Mouse (Mus musculus): ENCODE measurements at regions not wholly inside any gene's neighbourhood (a gene's known extent, or its start where the extent isn't known, plus 50 kb on each side); places are given as distances from the start of the nearest gene placed in this dataset.

DNA sequence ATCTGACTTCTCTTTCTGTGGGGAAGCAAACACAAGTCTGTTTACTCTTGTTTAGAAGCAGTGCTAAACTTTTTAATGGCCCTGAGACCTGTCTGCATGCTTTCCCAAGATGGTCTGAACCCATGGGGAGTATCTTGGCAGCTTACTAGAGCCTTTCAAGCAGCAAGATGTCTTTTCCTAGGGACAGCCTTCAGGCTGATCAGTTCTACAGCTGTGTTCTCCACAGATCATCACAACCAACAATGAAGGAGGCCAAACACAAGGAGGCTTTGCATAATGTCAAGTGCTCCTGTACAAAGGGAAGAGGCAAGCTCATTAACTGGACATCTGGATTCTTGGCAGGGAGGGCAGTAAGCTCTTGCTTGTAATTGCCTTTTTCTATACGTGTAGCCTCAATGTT is 641.0 kb downstream of the Nedd1 start:
- peak; percentile 45 for DNase-seq (ENCODE audit: low spot score)

DNA sequence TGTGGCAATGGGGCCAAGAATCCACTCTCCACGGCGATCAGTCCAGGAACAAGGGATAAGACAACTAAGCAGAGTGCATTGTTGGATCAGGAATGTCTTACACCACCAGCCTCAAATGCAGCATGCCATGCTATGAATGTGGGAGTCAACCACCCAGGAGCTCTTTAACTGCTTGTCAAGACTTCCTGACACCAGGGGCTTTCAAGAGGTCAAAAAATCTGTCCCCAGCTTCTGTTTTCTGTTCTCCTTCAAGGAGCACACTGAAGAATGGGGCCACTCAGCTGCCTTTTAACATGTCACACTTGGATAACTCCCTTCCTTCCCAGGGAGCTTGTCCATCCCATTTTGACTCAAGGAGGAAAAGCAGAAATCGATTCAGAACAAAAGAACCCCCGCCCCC is 642.8 kb downstream of the Nedd1 start:
- DNase-seq (ENCODE audit: low spot score) = peak; percentile 61

DNA sequence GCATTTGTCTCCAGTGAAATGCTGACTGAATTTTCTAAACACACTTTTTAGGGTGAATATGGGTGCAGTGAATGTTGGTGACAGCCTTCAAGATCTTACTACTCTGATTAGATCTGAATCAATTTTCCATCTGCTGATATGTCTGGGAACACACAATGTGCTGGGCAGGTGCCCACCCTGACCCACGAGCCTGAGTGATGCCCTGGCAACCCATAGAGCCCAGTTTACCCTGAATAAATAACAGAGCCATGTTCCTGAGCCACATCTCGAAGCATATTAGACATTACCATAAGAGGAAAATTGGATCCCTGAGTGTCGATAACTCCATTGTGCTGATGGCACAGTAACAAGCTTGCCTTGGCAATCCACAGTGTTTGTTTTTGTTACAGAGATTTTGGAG is 644.9 kb downstream of the Nedd1 start:
- DNase-seq (ENCODE audit: low spot score) = no peak

DNA sequence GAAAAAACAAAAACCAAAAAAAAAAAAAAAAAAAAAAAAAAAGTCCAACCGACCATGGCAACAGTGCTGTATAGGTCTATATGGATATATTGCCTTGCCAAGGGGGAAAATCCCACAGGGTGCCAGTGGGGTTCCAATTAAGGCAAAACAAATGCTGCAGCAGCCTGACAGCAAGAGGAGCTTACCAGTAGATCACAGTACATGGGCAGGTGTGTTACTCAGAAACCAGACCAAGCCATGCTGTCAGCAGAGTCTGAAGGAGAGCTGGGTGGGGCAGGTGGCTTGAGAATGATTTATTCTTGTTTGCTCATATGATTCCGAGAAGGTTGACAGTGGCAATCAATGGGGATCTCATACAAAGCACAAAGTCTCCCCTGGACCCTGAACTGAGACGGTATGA is 645.5 kb downstream of the Nedd1 start:
- DNase-seq (ENCODE audit: low spot score) = no peak

DNA sequence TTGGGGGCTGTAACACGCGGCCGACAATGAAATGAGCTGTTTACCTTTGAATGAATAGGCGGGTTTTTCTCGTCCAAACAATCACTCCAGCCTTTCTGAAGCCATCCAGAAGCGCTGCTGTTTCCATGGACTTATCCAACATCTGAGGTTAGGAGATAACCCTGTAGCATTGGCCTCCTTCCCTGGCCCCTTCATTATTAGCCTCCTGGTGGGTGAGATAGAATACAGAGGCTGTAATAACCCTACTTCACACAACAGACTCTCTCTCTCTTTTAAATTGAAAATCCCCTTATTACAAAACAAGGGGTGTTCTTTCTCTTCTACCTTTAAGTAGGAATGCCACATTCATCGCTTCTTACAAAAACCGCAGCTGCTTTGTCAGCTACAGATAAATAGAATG is 646.8 kb downstream of the Nedd1 start:
- DNase-seq (ENCODE audit: low spot score) = no peak

DNA sequence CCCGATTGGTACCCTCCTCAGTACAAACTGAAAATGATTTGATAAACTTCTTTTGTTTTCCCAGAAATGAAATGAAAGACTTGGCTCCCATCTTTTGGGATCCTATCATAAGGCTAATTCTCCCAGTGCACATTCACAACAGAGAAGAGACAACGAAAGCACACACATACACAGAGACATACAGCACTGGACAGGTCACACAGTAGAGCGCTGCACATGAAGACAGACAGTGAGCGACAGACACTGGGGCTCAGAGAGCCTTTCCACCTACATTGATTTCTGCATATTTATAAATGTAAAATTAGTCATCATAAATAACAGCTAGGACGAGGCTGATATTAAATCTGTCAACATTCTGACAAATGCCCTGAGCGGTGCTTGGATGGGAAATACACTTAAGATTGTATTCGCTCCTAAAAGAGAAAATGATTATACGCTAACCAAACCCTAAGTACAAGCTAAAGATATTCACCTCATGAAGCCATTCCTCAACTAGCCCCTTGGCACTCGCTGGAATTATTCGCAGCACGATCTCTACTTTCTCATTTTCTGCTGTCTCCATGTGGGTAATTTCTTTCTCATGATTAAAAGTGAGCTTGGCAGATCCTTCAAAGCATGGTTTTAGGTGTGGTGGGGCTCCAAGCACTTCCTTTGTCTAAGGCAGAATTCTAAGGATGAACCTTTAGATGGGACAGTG is 647.4 kb downstream of the Nedd1 start:
- DNase-seq (ENCODE audit: low spot score) = no peak

DNA sequence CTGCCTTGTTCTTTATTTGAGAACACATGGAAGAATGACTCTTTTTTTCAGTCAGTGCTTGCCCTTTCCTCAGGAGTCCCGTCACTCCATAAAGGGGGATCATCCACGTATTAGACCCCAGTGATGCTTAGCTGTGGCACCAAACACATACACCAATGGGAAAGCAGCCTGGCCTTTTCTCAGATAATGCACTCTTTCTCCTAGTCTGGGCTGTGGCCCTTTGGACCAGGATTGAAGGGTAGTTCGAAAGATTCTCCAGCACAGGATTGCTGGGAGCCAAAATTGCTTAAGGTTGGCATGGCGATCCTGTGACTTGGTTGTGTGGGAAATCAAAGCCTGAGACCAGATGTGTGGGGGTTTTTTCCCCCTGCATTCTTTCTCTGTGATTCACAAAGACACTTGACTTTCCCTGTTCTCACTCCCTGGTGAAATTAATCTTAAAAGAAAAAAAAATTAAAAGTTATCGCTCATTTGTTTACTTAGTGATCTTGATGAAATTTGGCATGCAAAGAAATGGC is 648.3 kb downstream of the Nedd1 start:
- peak; percentile 43 for DNase-seq (ENCODE audit: low spot score)

DNA sequence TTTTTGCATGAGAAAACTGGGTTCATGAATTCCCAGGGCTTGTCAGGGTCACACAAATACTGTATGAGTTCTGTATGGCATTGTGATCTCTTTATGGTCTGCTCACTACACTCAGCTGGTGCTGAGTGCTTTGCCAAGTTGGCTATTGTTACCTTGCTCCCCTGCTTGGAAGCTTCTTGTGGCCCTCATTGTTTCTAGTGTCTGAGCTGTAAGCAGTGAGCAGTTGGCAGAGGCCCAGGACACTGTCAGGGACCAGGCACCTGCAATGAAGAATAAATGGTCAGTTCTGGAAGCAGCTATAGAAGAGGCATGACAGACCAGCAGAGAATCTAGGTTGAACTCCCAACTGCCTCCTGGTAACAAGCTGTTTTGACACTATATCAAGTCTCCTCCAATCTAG is 677.4 kb downstream of the Nedd1 start:
- DNase-seq (ENCODE audit: low spot score) = no peak

DNA sequence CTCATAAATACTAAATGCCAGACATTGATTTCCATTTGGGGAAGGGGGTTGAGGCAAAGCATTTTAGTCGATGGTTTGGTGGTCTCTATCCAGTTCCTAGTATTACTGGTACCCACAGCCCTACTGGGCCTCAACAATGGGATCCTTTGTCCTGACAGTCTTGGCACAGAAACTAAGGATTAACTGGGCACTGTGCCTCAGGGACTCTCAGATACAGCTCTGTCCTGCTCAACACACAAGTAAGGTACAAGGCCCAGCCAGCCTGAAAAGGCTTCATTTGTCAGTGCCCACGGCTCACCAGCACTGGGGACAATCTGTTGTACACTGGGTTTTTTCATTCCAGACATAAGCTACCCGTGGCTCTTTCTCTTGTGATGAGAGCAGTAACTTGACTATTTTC is 686.0 kb downstream of the Nedd1 start:
- DNase-seq (ENCODE audit: low spot score) = no peak

DNA sequence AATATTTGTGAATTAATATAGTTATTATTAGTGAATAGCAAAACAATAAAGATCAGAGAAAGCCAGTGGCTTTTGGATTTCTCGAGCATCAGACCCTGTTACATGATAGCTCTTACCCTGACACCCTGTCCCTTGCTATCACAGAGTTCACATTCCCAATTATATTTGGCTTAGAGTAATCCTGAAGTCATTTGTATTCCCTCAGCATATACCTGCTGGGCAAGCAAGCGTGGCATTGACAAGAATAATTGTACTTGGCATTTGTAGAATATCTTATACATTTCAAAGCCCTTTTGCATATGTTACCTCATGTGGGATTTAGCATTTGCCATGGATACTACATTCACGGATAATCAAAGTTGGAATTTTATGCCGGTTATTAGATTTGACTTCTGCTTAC is 692.0 kb downstream of the Nedd1 start:
- no peak for DNase-seq (ENCODE audit: low spot score)

DNA sequence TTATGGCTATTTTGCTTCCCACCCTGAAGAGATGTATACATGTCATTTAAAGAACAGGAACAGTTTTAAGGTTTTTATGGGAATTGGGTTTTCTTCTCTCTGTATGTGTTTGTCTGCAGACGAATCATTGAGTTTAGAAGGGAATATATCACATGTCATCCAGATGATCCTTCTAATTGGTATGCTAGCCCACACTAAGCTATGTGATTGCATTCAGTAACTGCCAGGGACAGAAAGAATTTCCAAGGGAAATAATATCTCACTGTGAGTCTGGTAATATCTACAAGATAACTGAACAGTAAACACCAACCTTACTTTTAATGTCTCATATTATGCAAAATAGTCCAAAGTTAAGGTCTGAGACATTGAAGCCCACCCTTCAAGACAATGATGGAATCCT is 698.0 kb downstream of the Nedd1 start:
- DNase-seq (ENCODE audit: low spot score) = no peak

DNA sequence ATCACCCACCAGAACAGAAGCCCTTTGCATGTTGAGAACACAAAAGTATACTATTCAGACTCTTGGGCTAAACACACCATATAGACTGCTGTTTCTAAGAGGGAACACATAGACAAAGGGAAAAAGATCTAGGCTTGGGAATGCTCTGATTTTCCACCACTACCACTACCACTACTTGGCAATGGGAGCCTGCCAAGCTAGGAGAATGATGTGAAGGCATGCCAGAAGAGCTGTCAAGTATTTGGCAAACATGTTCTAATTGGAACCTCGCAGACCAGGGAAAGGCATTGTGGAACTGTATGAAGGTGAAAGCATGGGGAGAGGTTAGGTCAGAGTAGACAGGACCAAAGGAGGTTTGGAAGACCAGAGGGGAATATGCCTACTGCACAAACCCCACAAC is 701.2 kb downstream of the Nedd1 start:
- DNase-seq (ENCODE audit: low spot score) = no peak

DNA sequence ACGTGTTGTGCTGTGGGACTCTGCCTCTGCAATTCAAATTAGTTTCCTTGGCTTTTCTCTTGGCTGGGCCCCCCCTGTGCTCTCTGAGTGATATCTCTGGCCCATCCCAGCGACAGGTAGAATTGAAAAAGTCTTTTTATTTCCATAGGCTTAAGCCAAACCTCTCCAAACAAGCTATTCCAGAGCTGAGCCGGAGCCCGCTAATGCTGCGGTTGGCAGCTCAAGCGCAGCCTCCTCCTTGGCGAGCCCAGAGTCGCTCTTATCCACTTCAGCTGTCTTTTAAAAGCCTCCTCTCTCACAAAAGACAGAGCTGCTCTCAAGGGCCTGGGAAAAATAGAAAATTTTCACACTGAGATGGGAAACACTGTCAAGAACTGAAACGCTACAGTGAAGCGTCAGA is 712.7 kb downstream of the Nedd1 start:
- DNase-seq (ENCODE audit: low spot score) = peak; percentile 12

DNA sequence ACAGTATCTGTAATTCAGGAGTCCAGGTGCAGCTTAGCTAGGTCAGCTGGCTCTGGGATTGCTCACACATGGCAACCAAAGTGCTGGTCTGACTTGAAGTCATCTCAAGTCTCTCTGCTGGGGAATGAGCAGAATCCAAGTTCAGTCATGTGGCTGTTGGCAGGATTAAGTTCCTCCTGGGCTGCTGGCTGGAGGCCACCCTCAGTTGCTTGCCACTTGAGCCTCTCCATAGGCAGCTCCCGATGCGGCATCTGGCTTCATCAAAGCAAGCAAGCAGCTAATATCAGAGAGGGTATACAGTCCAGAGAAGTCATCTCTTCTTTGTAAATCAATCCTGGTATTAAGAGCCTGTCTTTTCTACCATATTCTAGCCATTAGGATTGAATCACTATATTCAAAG is 714.3 kb downstream of the Nedd1 start:
- no peak for DNase-seq (ENCODE audit: low spot score)

DNA sequence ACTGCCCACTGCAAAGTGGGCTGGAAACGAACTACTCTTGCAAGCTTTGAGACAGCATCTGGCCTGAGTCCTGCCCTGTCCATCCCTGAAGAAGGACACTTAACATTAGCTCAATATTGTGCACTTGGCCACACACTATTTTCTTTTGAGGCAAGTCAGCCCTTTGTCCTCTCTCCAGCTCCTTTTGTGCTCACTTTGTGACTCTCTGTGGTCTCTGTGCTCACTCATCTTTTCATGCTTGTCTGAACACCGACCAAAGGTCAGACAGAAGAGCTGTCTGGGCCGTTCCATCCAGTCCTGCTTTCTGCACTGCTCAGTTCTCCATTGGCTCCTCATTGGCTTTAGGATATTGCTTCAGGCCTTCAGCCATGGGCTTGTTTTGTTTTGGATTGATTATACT is 715.8 kb downstream of the Nedd1 start:
- DNase-seq (ENCODE audit: low spot score) = peak; percentile 71

DNA sequence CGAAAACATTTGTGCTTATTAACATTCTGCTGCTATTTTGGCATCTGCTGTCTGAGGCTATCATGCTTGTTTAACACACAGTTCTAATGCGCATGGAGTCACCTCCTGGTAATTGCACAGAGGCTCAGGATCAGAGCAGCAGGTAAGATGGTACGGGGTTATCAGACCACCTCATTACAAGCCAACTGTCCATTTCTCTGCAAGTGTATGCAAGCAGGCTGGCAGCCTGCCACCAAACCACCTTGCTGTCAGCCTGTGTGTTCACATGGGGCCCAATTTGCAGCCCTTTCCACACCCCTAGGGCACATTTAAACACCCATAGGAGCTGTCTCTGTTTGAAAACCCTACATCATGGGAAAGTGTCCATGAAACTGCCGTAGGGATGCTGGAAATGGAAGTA is 731.2 kb downstream of the Nedd1 start:
- DNase-seq (ENCODE audit: low spot score) = no peak

DNA sequence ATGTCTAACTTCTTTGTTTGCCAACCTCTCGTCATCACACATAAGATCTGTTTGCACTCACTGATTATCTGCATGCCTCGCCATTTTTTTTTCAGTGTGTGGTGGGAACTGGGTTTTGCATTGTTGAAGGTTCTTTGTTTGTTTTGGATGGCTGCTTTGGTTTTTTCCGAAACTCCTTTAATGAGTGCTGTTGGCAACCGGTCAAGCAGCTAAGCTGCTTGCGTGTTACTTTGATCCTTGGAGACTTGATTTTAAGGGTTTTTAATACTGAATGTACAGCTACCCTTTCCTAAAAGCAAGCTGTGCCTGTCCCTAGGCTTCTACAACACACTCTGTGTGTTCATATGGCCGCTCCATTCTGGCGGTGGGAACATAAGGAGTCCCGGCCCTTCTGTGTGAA is 733.9 kb downstream of the Nedd1 start:
- DNase-seq (ENCODE audit: low spot score) = no peak

DNA sequence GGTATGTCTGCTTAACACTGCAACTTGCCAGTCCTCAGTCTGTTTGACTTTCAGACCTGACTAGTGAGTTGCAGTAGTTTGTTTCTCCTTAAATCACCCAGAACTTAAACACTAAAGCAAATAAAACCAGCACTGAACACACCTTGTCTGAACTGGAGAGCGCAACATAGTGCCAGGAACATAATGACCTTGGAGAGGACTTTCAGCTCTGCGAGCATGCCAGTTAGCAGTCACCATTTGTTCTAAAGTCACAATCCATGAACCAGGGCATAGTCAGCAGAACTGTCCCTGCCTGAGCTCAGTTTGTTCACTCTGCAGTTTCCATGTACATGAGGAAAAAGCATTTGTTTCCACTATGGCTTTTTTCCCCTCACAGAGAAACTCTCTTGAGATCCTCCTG is 742.4 kb downstream of the Nedd1 start:
- no peak for DNase-seq (ENCODE audit: low spot score)

DNA sequence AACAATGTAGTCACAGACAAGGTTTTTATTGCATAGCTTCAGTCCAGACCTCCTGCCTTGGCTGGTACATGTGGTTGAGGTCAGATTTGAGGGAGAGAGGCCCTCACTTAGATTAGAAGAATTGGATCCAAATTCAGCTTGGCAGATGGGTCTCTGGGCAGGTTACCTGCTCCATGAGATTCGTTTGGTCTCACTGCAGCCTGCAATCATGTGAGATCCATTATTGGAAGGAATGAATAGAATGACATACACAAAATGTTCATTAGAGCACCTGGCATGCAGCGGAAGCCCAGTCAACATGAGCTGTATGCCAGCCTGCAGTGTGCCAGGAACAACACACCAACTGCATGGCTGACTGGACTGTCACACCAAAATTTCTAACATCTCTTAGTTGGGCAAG is 750.3 kb downstream of the Nedd1 start:
- no peak for DNase-seq (ENCODE audit: low spot score)

DNA sequence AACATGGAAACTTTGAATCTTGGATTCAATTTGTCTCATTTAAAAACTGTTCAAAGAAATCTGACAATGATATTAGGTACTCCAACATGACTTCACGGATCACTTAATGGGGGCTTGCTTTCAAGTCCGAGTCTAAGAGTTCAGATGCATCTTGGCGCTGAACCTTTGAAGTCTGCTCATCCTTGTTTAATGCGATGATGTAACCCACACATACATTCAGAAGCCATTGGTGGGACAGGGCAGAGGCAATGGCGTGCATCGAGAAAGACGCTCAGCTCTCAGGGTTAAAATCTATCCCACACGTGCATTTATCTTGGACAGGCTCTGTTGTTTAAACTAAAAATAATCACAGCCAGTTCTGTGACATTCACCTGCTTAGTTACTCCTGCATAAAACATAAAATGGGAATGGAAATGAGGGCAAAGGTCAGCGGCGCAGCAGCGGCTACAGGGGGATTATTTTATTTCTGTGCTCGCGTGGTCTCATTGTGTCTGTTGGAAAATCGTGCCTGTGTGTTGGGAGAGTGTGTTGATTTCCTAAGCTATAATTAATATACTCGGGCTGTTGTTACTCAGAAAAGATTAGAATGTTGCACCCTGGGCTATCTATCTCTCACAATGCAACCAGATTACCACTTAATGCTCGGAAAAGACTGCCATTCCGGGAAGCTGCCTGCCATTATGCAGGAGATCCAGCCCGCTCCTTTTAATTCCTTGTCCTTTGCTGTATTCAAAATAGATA is 754.5 kb downstream of the Nedd1 start:
- DNase-seq (ENCODE audit: low spot score) = no peak

DNA sequence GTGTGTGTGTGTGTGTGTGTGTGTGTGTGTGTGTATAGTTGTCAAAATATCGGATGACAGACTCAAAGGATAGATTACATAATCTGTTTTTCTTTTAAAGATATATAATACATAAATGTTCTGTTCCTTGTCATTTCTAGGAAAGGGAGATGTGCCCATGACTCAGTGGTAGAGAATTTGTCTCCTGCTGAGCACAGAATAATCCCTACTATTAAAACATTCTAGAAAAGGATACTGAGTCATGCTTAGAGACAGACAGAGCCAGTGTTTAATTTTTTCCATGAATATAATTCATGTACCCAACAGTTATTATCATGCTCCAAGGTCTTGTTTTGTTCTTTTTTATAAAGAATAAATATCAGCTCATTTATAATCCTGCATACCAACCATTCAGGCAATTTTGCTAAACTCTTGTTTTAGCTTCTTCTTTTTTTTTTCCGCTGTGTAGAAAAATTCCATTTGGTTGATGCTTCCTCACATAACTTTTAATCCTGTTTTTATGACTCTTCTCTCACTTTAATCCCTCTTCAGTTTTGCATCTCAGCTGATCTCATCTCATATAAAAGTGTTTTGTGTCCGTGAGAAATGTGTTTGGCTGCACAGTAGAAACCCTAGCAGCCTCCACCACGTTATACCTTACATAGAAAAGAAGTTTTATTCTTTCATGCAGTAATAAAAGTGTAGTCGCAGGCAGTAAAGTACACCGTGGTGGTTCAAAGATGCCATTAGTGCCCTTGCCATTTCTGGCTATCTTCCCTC is 762.3 kb downstream of the Nedd1 start:
- DNase-seq (ENCODE audit: low spot score) = no peak

DNA sequence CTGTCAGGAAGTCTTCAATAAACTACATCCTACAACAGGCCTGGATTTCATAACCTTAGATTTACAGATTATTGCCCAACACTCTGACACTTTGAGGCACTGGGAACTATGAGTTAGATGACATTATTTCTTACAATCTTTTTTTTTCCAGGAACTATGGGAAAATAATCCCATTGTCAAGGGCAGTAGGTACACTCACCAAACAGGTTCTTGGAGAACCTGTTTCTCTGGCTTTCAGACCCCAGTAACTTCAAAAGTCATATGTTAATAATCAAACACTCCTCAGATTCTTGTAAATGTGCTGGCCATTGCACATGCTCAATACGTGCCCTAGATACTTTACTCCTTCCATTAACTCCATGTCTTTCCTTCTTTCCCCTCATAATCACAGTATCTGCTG is 769.1 kb downstream of the Nedd1 start:
- no peak for DNase-seq (ENCODE audit: low spot score)

DNA sequence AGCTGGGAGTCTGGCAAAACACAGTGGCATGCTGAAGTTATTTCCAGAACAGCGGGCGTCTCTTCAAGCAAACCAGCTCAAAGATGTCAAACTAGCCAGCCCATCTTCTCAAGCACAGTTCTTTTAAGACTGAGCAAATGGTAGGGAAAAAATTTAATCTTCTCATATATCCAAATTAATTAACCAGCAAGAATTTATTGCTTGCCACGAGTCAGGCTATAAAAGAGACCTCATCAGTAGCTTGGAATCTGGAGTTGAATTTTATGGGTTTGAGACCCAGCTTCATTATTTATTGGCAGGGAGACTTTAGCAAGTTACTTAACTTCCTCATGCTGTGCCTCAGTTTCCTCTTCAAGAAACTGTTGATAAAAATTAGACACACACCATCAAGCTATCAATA is 742.5 kb upstream of the Tmpo start:
- DNase-seq (ENCODE audit: low spot score) = no peak

Measured in embryo, embryonic 10 days (tissue).